Mouse (Mus musculus) liver, embryonic 14.5 days (tissue): ENCODE data around the gene Slc9a1.

Experiments
- CTCF ChIP-seq: IDR thresholded peaks from 2 replicates; pipeline ENCODE4 v1.5.1; 2016; ENCODE audit warnings: antibody characterized with exemption, low read depth, control low read depth
- EP300 ChIP-seq: IDR thresholded peaks from 2 replicates; pipeline ENCODE4 v1.6.1; 2016; ENCODE audit warnings: antibody characterized with exemption, low read depth

GRCm38 (mm10) chr4:133443085-133443484 lies 73.6 kb downstream of the Slc9a1 start:
- TF ChIP-seq CTCF = no peak
- no peak for TF ChIP-seq EP300
